Mouse (Mus musculus) ES-E14 (cell line): ENCODE measurements around the gene Fam81b. TPM values are rescaled to one million over a fixed set of nuclear protein-coding genes. Genes with fewer than 3 reads are reported as not detected.

Experiments
- DNase-seq: peaks from one replicate; pipeline ENCODE4 v3.0.0-alpha.2; 2013; ENCODE audit warnings: low read depth, low spot score
- H3K27ac ChIP-seq: 2 replicates; pipeline ENCODE4 v1.5.1; 2012; ENCODE audit warnings: low read depth, mild to moderate bottlenecking, low read length, moderate library complexity, mixed read lengths; ENCODE audit not compliant: poor library complexity, insufficient read depth, severe bottlenecking
- H3K36me3 ChIP-seq: 2 replicates; pipeline ENCODE4 v1.6.1; 2012; ENCODE audit warnings: mild to moderate bottlenecking, low read length, moderate library complexity, mixed read lengths; ENCODE audit not compliant: control insufficient read depth, poor library complexity, insufficient read depth, severe bottlenecking
- H3K4me1 ChIP-seq, 2 experiments: fragments of 150-350 bp in 1 of 2; sonication (generic) in 1 of 2; 2 replicates each; pipeline ENCODE4 v1.6.1; 2012; ENCODE audit warnings: low read length in 2 of 2, mild to moderate bottlenecking in 1 of 2, mixed read lengths in 1 of 2; ENCODE audit not compliant: control insufficient read depth in 2 of 2, insufficient read depth in 2 of 2, poor library complexity in 1 of 2
- H3K4me3 ChIP-seq, 2 experiments: fragments of 150-350 bp in 1 of 2; sonication (generic) in 1 of 2; 2 replicates each; pipeline ENCODE4 v1.5.1; 2012; ENCODE audit warnings: low read length in 2 of 2, low read depth in 1 of 2, mild to moderate bottlenecking in 1 of 2, mixed read lengths in 1 of 2; ENCODE audit not compliant: insufficient read depth in 1 of 2, poor library complexity in 1 of 2, severe bottlenecking in 1 of 2
- H3K9ac ChIP-seq: 2 replicates; pipeline ENCODE4 v1.6.1; 2012; ENCODE audit warnings: low read depth, mild to moderate bottlenecking, low read length, mixed read lengths; ENCODE audit not compliant: poor library complexity, insufficient read depth, severe bottlenecking
- H3K9me3 ChIP-seq: fragments of 150-350 bp; sonication (generic); 2 replicates; pipeline ENCODE4 v1.6.1; 2012; ENCODE audit warnings: low read depth, mild to moderate bottlenecking, low read length; ENCODE audit not compliant: control insufficient read depth, insufficient read depth
- CHD2 ChIP-seq: IDR thresholded peaks from 2 replicates; pipeline ENCODE4 v1.6.1; 2014; ENCODE audit warnings: mild to moderate bottlenecking, low read depth, low read length, inconsistent platforms
- HCFC1 ChIP-seq: IDR thresholded peaks from 2 replicates; pipeline ENCODE4 v1.6.1; 2012; ENCODE audit warnings: low read length, inconsistent platforms, borderline replicate concordance; ENCODE audit not compliant: insufficient read depth
- MAFK ChIP-seq: IDR thresholded peaks from 2 replicates; pipeline ENCODE4 v1.6.1; 2014; ENCODE audit warnings: mild to moderate bottlenecking, low read depth, low read length, inconsistent platforms; ENCODE audit not compliant: insufficient read depth
- ZC3H11A ChIP-seq: IDR thresholded peaks from 2 replicates; pipeline ENCODE4 v1.6.1; 2012; ENCODE audit warnings: low read depth, mild to moderate bottlenecking, inconsistent platforms, low read length, borderline replicate concordance
- ZNF384 ChIP-seq: IDR thresholded peaks from 2 replicates; pipeline ENCODE4 v1.6.1; 2012; ENCODE audit warnings: low read depth, low read length, inconsistent platforms
- in situ Hi-C, 2 experiments: fragments of 600-800 bp; cut with MboI; formaldehyde crosslinking; loops; one replicate each; pipeline ENCODE4 v1.15.1; 2025; ENCODE audit warnings: low sequenced_read_pairs in 2 of 2, inconsistent platforms in 1 of 2; ENCODE audit not compliant: unreplicated experiment in 2 of 2
- total RNA-seq: library from RNA; depleted of rRNA; stranded (reverse); fragments of 300-350 nt; gene quantifications from 2 replicates; pipeline ENCODE4 v1.2.3, GENCODE M21; 2012

The Fam81b gene
- total RNA-seq, 1 experiment, result not detected

DNA sequence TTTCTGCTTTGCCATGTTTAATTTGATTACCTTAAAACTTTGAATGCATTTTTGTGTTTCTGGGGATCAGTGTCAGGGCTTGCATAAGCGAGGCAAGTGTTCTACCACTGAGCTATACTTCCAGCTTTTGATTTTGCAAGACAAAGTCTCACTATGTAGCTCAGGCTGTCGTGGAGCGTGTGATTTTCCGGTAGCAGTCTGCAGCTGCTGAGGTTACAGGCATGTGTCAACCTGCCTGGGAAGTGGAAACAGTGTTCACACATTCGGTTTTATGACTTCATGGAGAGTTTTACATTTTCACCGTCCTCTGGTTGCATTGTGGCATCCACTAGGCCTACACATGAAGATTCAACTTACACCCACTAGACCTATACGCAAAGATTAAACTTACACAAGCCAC lies 54.8 kb downstream of the Fam81b start:
- Histone ChIP-seq H3K36me3 (no peaks in the 10 kb centered on the region), H3K4me1 (no peaks in the 10 kb centered on the region), H3K4me3 (no peak overlapping the region), H3K27ac (no peak overlapping the region), H3K9ac (no peak overlapping the region), H3K9me3 (no peaks in the 10 kb centered on the region)
- TF ChIP-seq CHD2, result no peak
- no peak for TF ChIP-seq ZC3H11A
- no peak for TF ChIP-seq ZNF384
- no peak for TF ChIP-seq HCFC1
- TF ChIP-seq MAFK, result no peak
- in situ Hi-C loops, result no loop called here
- DNase-seq, result no peak

DNA sequence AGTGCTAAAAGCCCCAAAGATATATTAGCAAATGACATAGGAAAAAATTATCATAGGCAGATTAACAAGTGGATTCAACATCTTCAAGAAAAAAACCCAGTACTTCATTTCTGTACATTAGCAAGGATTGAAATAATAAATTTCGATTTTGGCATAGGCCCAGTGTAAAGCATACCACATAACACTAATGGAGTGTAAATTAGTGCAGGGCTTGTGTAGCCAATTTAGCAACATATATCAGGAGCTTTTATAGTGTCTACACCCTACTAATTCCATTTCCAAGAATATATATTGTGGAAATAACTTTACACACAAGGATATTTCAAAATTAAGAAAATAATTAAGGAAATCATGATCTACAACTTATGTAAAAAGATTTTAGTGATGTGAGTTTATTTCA lies 55.8 kb downstream of the Fam81b start:
- Histone ChIP-seq H3K9ac (no peak overlapping the region), H3K36me3 (no peaks in the 10 kb centered on the region), H3K9me3 (no peaks in the 10 kb centered on the region), H3K27ac (no peak overlapping the region), H3K4me3 (no peak overlapping the region), H3K4me1 (no peaks in the 10 kb centered on the region)
- in situ Hi-C loops, result no loop called here
- TF ChIP-seq ZNF384 (no peak), CHD2 (no peak), HCFC1 (no peak)
- DNase-seq, result no peak

DNA sequence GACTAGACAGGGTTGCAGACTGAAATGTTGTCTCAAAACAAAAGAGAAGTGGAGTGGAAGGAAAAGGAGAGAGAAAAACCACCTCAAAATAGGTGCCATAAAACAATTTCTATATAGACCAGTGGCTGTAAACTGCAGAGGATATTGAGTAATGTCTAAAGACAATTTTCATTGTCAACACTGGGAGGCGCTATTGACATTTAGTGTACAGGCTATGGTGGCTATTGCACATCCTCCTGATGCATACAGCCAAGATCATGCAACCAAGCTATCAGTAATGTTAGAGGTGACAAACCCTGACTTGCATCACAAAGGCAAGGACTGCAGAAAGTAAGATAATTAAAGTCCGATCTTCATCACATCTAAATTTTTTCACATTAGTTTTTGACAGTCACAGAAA lies 89.5 kb downstream of the Fam81b start:
- no peaks in the 10 kb centered on the region for H3K9me3 ChIP-seq
- TF ChIP-seq ZC3H11A, result no peak
- TF ChIP-seq MAFK, result no peak
- TF ChIP-seq ZNF384, result no peak
- TF ChIP-seq CHD2, result no peak
- TF ChIP-seq HCFC1, result no peak
- H3K4me1 ChIP-seq, result no peaks in the 10 kb centered on the region
- DNase-seq, result peak; percentile 38
- no peak overlapping the region for H3K4me3 ChIP-seq
- H3K36me3 ChIP-seq, result no peaks in the 10 kb centered on the region
- H3K9ac ChIP-seq, result no peak overlapping the region
- in situ Hi-C loops, result no loop called here
- no peak overlapping the region for H3K27ac ChIP-seq

DNA sequence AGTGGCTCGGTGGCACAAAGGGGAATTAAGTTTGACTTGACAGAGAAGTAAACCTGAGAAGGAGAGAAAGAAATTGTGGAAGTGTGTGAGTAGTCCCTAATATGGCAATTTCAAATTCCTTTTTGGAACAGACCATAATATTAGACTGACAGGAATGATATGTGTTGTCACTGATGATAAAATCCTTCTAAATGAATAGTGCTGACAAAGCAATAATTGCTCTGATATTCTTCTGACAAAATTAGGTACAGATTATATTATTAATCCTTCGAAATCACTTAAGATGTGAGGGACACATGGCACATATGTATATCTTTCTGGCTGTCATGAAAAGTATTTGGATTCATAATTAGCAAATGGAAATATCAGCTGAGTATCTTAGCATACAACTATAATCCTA lies 89.9 kb downstream of the Fam81b start:
- Histone ChIP-seq H3K36me3 (no peaks in the 10 kb centered on the region), H3K27ac (no peak overlapping the region), H3K4me1 (no peaks in the 10 kb centered on the region), H3K4me3 (no peak overlapping the region), H3K9ac (no peak overlapping the region), H3K9me3 (no peaks in the 10 kb centered on the region)
- TF ChIP-seq HCFC1 (no peak), MAFK (peak; percentile 75; the same call in 1 of the 2 replicates)
- no peak for DNase-seq
- in situ Hi-C loops, result no loop called here

DNA sequence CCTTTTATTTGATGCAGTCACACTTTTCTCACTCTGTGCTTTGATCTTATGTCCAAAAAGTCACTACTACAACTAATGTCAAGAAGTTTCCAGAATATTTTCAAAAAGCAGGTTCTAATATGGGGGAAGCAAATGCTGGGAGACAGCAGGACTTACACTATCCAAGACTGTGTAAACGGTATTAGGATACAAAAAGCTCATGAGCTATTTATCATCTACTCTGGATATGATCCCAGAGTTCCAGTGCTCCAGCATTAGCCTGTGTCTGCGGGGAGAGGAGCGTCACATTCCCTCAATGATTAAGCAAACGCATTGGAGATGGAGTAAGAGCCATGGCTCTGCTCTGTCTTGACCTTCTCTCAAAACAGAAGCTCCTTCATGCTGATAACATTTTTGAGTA lies 104.9 kb downstream of the Fam81b start:
- in situ Hi-C loops, result no loop called here
- Histone ChIP-seq H3K27ac (no peak overlapping the region), H3K36me3 (peaks cover 2% of the 10 kb centered on the region; the same call in 1 of the 2 replicates), H3K4me3 (no peak overlapping the region), H3K9me3 (no peaks in the 10 kb centered on the region), H3K9ac (no peak overlapping the region), H3K4me1 (no peaks in the 10 kb centered on the region)
- TF ChIP-seq CHD2 (no peak), HCFC1 (no peak), ZC3H11A (no peak)
- DNase-seq, result no peak
